Comparison of ENCODE assay signal across 12 mouse cellular contexts in genomic region chr13:116951336-116951735, GRCm38 (mm10).
"Had no signal": no experiment of that assay in that cellular context is flagged by ENCODE, and none has a peak within 500 bp of the region (broad histone marks: within the 10 kb centered on the region; RNA-seq: fewer than 3 reads in every experiment).

No protein-coding gene starts in this region.

- DNase-seq: gastrocnemius, adult 2 months; gastrocnemius, postnatal 10 days; gastrocnemius, postnatal 25 days; heart, adult 2 months; heart, postnatal 14 days; heart, postnatal 36 days; kidney, adult 18-20 months; kidney, adult 8-10 months; kidney, postnatal 10 days; kidney, postnatal 25 days; kidney, postnatal 4 days; left cerebral cortex, postnatal 4 days had no signal
